Mouse (Mus musculus) CH12.LX (cell line): Measurements from ENCODE around the gene Sash3. TPM values are rescaled to one million over a fixed set of nuclear protein-coding genes. Genes with fewer than 3 reads are reported as not detected.

Experiments
- DNase-seq: peaks from one replicate; pipeline ENCODE4 v3.0.0-alpha.2; 2013; ENCODE audit errors: extremely low read depth
- H3K27ac ChIP-seq: 2 replicates; pipeline ENCODE4 v1.5.1; 2012; ENCODE audit warnings: low read depth, mild to moderate bottlenecking, control low read depth, moderate library complexity; ENCODE audit not compliant: insufficient read depth
- H3K27me3 ChIP-seq: replicated peaks from 2 replicates; pipeline ENCODE3; 2012; ENCODE audit warnings: inconsistent platforms
- H3K36me3 ChIP-seq, 2 experiments: replicated peaks in 1 of 2; 2 replicates each; pipeline versions ENCODE3 to v1.6.1; 2012; ENCODE audit warnings: inconsistent platforms in 1 of 2, low read length in 1 of 2, mild to moderate bottlenecking in 1 of 2, mixed read lengths in 1 of 2, moderate library complexity in 1 of 2; ENCODE audit not compliant: control insufficient read depth in 1 of 2, insufficient read depth in 1 of 2
- H3K4me1 ChIP-seq, 2 experiments: 2 replicates each; pipeline ENCODE4 v1.6.1; 2012; ENCODE audit warnings: inconsistent platforms in 1 of 2, moderate library complexity in 1 of 2; ENCODE audit not compliant: insufficient read depth in 2 of 2, control insufficient read depth in 1 of 2
- H3K4me2 ChIP-seq: 2 replicates; pipeline ENCODE4 v1.6.1; 2012; ENCODE audit warnings: low read depth, mild to moderate bottlenecking, control low read depth; ENCODE audit not compliant: poor library complexity, insufficient read depth, severe bottlenecking
- H3K4me3 ChIP-seq, 3 experiments: fragments of 150-350 bp in 1 of 3; sonication (generic) in 1 of 3; replicated peaks in 1 of 3; 2 replicates each; pipeline versions ENCODE3 to v1.5.1; 2011 to 2012; ENCODE audit warnings: low read depth in 2 of 3, low read length in 2 of 3, mild to moderate bottlenecking in 2 of 3, moderate library complexity in 2 of 3, control low read depth in 1 of 3, improper control_type of control experiment in 1 of 3, inconsistent platforms in 1 of 3, mixed read lengths in 1 of 3; ENCODE audit not compliant: poor library complexity in 1 of 3
- H3K79me2 ChIP-seq: replicated peaks from 2 replicates; pipeline ENCODE4 v1.6.1; 2012; ENCODE audit warnings: mild to moderate bottlenecking, moderate library complexity; ENCODE audit not compliant: control insufficient read depth, poor library complexity, insufficient read depth, severe bottlenecking; ENCODE audit errors: extremely low read depth
- H3K9ac ChIP-seq: 2 replicates; pipeline ENCODE4 v1.6.1; 2012; ENCODE audit warnings: low read depth, mild to moderate bottlenecking, control low read depth, moderate library complexity; ENCODE audit not compliant: insufficient read depth
- H3K9me3 ChIP-seq: replicated peaks from 2 replicates; pipeline ENCODE3; 2012; ENCODE audit warnings: low read length, inconsistent platforms, mixed read lengths
- CHD2 ChIP-seq: IDR thresholded peaks from 2 replicates; pipeline ENCODE4 v1.6.1; 2011; ENCODE audit warnings: low read length, improper control_type of control experiment
- ELF1 ChIP-seq: IDR thresholded peaks from 2 replicates; pipeline ENCODE4 v1.6.1; 2014; ENCODE audit warnings: low read depth, mild to moderate bottlenecking, inconsistent platforms, low read length, improper control_type of control experiment
- EP300 ChIP-seq: IDR thresholded peaks from 2 replicates; pipeline ENCODE4 v1.6.1; 2011; ENCODE audit warnings: low read length, improper control_type of control experiment
- ETS1 ChIP-seq: conservative IDR thresholded peaks from 2 replicates; pipeline ENCODE4 v1.6.1; 2012; ENCODE audit warnings: low read depth, mild to moderate bottlenecking, inconsistent platforms, low read length, improper control_type of control experiment, moderate library complexity
- GABPA ChIP-seq: IDR thresholded peaks from 2 replicates; pipeline ENCODE4 v1.6.1; 2012; ENCODE audit warnings: low read depth, low read length, improper control_type of control experiment, inconsistent platforms; ENCODE audit not compliant: insufficient replicate concordance
- HCFC1 ChIP-seq: IDR thresholded peaks from 2 replicates; pipeline ENCODE4 v1.6.1; 2012; ENCODE audit warnings: low read depth, mild to moderate bottlenecking, inconsistent platforms, low read length, improper control_type of control experiment
- IRF4 ChIP-seq: IDR thresholded peaks from 2 replicates; pipeline ENCODE4 v1.6.1; 2014; ENCODE audit warnings: low read depth, mild to moderate bottlenecking, inconsistent platforms, low read length, improper control_type of control experiment
- JUN ChIP-seq: IDR thresholded peaks from 2 replicates; pipeline ENCODE4 v1.6.1; 2011; ENCODE audit warnings: low read depth, mild to moderate bottlenecking, low read length, improper control_type of control experiment, moderate library complexity; ENCODE audit not compliant: insufficient read depth
- JUND ChIP-seq: conservative IDR thresholded peaks from 2 replicates; pipeline ENCODE4 v1.6.1; 2011; ENCODE audit warnings: low read depth, low read length, improper control_type of control experiment
- KAT2A ChIP-seq: IDR thresholded peaks from 2 replicates; pipeline ENCODE4 v1.6.1; 2012; ENCODE audit warnings: low read length, improper control_type of control experiment, inconsistent platforms; ENCODE audit not compliant: insufficient replicate concordance
- MAFK ChIP-seq: IDR thresholded peaks from 2 replicates; pipeline ENCODE4 v1.6.1; 2011; ENCODE audit warnings: low read length, improper control_type of control experiment; ENCODE audit not compliant: insufficient replicate concordance
- MAX ChIP-seq: IDR thresholded peaks from 2 replicates; pipeline ENCODE4 v1.6.1; 2011; ENCODE audit warnings: low read length, improper control_type of control experiment
- MXI1 ChIP-seq: IDR thresholded peaks from 2 replicates; pipeline ENCODE4 v1.6.1; 2011; ENCODE audit warnings: mild to moderate bottlenecking, low read depth, low read length, improper control_type of control experiment
- NELFE ChIP-seq: IDR thresholded peaks from 2 replicates; pipeline ENCODE4 v1.6.1; 2011; ENCODE audit warnings: low read depth, low read length, improper control_type of control experiment
- NRF1 ChIP-seq: IDR thresholded peaks from 2 replicates; pipeline ENCODE4 v1.6.1; 2014; ENCODE audit warnings: low read depth, mild to moderate bottlenecking, inconsistent platforms, low read length, improper control_type of control experiment, moderate library complexity
- PAX5 ChIP-seq: IDR thresholded peaks from 2 replicates; pipeline ENCODE4 v1.6.1; 2012; ENCODE audit warnings: low read length, inconsistent platforms, mixed read lengths
- POLR2A ChIP-seq: IDR thresholded peaks from 2 replicates; pipeline ENCODE4 v1.6.1; 2011; ENCODE audit warnings: low read depth, mild to moderate bottlenecking, improper control_type of control experiment, low read length
- RAD21 ChIP-seq: IDR thresholded peaks from 2 replicates; pipeline ENCODE4 v1.6.1; 2011; ENCODE audit warnings: low read depth, mild to moderate bottlenecking, low read length, improper control_type of control experiment, moderate library complexity
- RCOR1 ChIP-seq: conservative IDR thresholded peaks from 2 replicates; pipeline ENCODE4 v1.6.1; 2012; ENCODE audit warnings: low read depth, mild to moderate bottlenecking, inconsistent platforms, low read length, improper control_type of control experiment
- SIN3A ChIP-seq: IDR thresholded peaks from 2 replicates; pipeline ENCODE4 v1.6.1; 2012; ENCODE audit warnings: low read length, improper control_type of control experiment, inconsistent platforms
- TCF12 ChIP-seq: IDR thresholded peaks from 2 replicates; pipeline ENCODE4 v1.6.1; 2014; ENCODE audit warnings: low read depth, mild to moderate bottlenecking, inconsistent platforms, low read length, improper control_type of control experiment
- UBTF ChIP-seq: IDR thresholded peaks from 2 replicates; pipeline ENCODE4 v1.6.1; 2012; ENCODE audit warnings: low read depth, mild to moderate bottlenecking, inconsistent platforms, low read length, improper control_type of control experiment, moderate library complexity
- USF2 ChIP-seq: conservative IDR thresholded peaks from 2 replicates; pipeline ENCODE4 v1.6.1; 2011; ENCODE audit warnings: low read depth, low read length, improper control_type of control experiment
- ZMIZ1 ChIP-seq: IDR thresholded peaks from 2 replicates; pipeline ENCODE4 v1.6.1; 2012; ENCODE audit warnings: low read depth, mild to moderate bottlenecking, inconsistent platforms, low read length, improper control_type of control experiment
- dilution Hi-C: fragments of 300-500 bp; cut with MboI; formaldehyde crosslinking; loops from 2 replicates; pipeline ENCODE4 v1.14.3; 2020; ENCODE audit warnings: low sequenced_read_pairs; ENCODE audit not compliant: extremely low pct_unique_long_range_greater_than_20kb, extremely low pct_ligation_motif_present
- in situ Hi-C: fragments of 300-500 bp; cut with MboI; formaldehyde crosslinking; loops from 3 replicates; pipeline ENCODE4 v1.14.3; 2019; ENCODE audit warnings: low sequenced_read_pairs, low pct_ligation_motif_present, low pct_unique_long_range_greater_than_20kb, mixed read lengths
- polyA plus RNA-seq: library from polyadenylated mRNA; unstranded; fragments of >175 nt; gene quantifications from 2 replicates; pipeline ENCODE4 v1.2.1, GENCODE M21; 2012; ENCODE audit warnings: low read depth; ENCODE audit not compliant: insufficient read length
- total RNA-seq, 2 experiments: library from RNA; depleted of rRNA; stranded (reverse); fragments of 300-350 nt in 1 of 2; fragments of >200 nt in 1 of 2; gene quantifications; 2 replicates each; pipeline ENCODE4 v1.2.3; 2012 to 2014

Gene Sash3
- total and polyA plus RNA-seq, 3 experiments, result 87.6 to 148 (median 96.3) TPM

DNA sequence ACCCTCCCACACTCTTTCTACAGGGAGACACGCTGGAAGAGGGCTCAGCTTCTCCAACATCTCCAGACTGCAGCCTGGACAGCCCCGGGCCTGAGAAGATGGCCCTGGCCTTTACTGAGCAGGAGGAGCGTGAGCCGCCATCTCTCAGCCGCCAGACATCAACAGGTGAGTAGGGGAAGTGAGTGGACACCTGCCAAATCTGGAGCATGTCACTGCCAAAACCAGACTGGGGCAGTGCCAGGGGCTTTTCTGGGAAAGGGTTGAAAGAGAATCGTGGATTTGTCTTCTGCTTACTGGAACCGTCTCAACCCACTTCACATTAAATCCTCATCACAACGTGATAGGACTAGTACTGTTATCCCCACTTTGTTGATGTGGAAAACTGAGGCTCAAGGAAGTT lies 11.2 kb downstream of the Sash3 start:
- H3K79me2 ChIP-seq, result peaks cover 26% of the 10 kb centered on the region
- in situ Hi-C loops, result no loop called here
- H3K9me3 ChIP-seq, result no peaks in the 10 kb centered on the region

DNA sequence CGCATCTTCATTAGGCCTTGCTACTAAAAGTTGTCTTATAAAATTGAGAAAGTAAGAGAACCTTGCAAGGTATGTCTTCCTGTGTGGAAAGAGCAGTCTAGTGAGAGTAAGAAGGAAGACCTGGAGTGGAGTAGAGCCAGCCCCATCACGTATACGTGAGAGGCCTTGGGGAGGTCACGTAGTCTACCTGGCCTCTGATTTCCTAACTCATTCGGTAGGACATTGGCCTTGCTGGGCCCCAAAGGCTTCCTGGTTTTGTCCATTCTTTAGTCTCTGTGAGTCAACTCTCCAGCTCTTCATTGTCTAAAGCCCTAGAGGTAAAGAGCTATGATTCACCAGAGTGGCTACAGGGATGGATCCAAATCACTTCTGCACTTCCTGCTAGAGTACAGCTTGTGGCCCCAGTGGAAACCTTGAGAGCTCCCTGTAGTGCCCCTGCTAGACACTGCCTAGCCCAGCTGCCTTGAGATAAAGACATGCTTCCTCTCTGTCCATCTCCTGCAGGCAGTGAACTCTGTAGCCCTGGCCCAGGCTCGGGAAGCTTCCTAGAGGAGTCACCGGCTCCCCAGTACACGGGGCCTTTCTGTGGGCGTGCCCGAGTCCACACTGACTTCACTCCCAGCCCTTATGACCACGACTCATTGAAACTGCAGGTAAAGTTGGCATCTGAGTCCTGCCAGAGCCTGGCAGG lies 12.1 kb downstream of the Sash3 start:
- in situ Hi-C loops, result no loop called here
- TF ChIP-seq ETS1, result no peak
- TF ChIP-seq JUND, result no peak
- no peak for TF ChIP-seq RAD21
- TF ChIP-seq NELFE, result no peak
- no peak for TF ChIP-seq EP300
- TF ChIP-seq TCF12, result no peak
- no peak for TF ChIP-seq RCOR1
- TF ChIP-seq, all 38 proteins: peak for 0
- peaks cover 16% of the 10 kb centered on the region for H3K79me2 ChIP-seq
- peaks cover 72 to 85% of the 10 kb centered on the region in 2 experiments for H3K36me3 ChIP-seq
- no peak overlapping the region for H3K4me3 ChIP-seq
- H3K4me1 ChIP-seq, result peaks cover 3 to 12% of the 10 kb centered on the region in 2 experiments; a peak in 3 of 4 replicates
- H3K9me3 ChIP-seq, result no peaks in the 10 kb centered on the region
- H3K27me3 ChIP-seq, result no peaks in the 10 kb centered on the region
- DNase-seq, result no peak
- no peak overlapping the region for H3K4me2 ChIP-seq
- no peak overlapping the region for H3K27ac ChIP-seq
- dilution Hi-C loops, result no loop called here
- no peak overlapping the region for H3K9ac ChIP-seq

More for the DNA sequence above, 11.2 kb downstream of the Sash3 start:
- dilution Hi-C loops, result no loop called here
- Histone ChIP-seq H3K27me3 (no peaks in the 10 kb centered on the region), H3K36me3 (peaks cover 77 to 91% of the 10 kb centered on the region in 2 experiments), H3K9ac (no peak overlapping the region), H3K4me2 (no peak overlapping the region), H3K27ac (no peak overlapping the region), H3K4me3 (no peak overlapping the region), H3K4me1 (peaks cover 11 to 22% of the 10 kb centered on the region in 2 experiments; a peak in 3 of 4 replicates)
- TF ChIP-seq CHD2, result no peak
- no peak for TF ChIP-seq ELF1
- TF ChIP-seq KAT2A, result no peak
- TF ChIP-seq SIN3A, result no peak
- no peak for TF ChIP-seq POLR2A
- no peak for TF ChIP-seq JUN
- no peak for TF ChIP-seq ETS1
- no peak for TF ChIP-seq MAX
- no peak for TF ChIP-seq USF2
- no peak for TF ChIP-seq HCFC1
- no peak for TF ChIP-seq MXI1
- no peak for TF ChIP-seq ZMIZ1
- no peak for TF ChIP-seq PAX5
- TF ChIP-seq NRF1, result no peak
- TF ChIP-seq IRF4, result no peak
- no peak for TF ChIP-seq UBTF
- no peak for TF ChIP-seq GABPA
- no peak for TF ChIP-seq MAFK
- no peak for DNase-seq
